Mouse (Mus musculus): ENCODE measurements around the gene Rnf220. TPM values are rescaled to one million over a fixed set of nuclear protein-coding genes. Genes with fewer than 3 reads are reported as not detected.
A peak's percentile ranks its signal among the peaks of the same experiment; 100 is the strongest.

The Rnf220 gene
- polyA plus RNA-seq, 1 experiment: 95.4 TPM

DNA sequence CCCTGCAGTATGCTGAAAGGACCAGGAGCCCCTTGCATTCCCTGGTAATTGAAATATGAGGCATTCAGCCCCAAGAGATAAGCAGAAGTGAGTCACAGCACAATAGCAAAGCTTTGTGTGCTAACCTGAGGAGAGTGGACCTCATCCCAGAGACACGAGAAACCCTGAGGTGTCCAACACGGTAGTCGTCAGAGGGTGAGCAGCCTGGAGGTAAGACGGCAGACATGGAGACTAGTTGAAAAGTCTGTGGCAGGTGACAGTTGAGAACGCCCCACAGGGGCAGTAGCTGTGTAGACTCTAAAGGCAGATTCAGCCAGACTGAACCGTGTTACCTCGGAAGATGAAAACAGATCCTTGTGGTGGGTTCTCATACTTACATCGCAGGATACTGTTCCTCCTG lies 2.2 kb upstream of the Rnf220 start:
- no peaks in the 10 kb centered on the region for H3K36me3 ChIP-seq (ENCODE audit: control insufficient read depth, insufficient read depth, low read length)
- H3K27me3 ChIP-seq (ENCODE audit: control insufficient read depth, insufficient read depth, low read length): peaks cover 24% of the 10 kb centered on the region
- no peak for DNase-seq (ENCODE audit: low read depth in 1 of 2, low spot score in 2 of 2)
- H3K4me1 ChIP-seq (ENCODE audit: control insufficient read depth, insufficient read depth, insufficient read length): peaks cover 17% of the 10 kb centered on the region
- no peak overlapping the region for H3K4me3 ChIP-seq (ENCODE audit: extremely low read depth, insufficient read depth, insufficient read length)
- H3K27ac ChIP-seq (ENCODE audit: insufficient read depth, low read length): no peak overlapping the region
- 91% methylated on average over 8 of the region's 8 CpGs for WGBS
- no peak for TF ChIP-seq POLR2A (IDR thresholded peaks at IDR 0.05; ENCODE audit: low read depth, low read length)
- TF ChIP-seq CTCF (IDR thresholded peaks at IDR 0.05; ENCODE audit: extremely low read depth, insufficient read depth, insufficient read length, insufficient replicate concordance): no peak

DNA sequence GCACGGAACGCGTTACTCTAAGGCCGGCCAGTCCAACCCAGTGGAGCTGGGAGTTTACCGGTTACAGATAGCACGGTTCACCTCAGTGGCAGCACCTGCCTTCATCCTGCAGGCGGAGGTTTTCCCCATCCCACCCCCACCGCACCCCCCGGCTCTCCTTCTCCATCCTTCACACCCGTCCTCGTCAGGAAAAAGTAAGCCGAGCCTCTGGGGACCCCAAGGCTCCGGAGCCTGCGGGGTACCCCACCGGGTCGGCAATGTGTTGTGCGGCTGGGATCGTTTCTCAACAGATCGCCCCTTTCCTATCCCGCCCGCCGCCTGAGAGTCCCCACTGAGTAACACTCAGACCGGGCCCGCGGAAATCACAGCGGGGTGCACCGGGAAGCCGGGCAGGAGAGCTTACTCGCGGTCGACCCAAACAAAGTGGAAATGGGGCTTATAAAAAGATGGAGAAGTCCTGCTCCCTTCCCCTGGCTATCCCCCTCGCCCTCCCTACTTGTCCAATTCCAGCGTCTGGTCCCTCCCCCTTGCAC lies 917 bp downstream of the Rnf220 start:
- peaks cover 17% of the 10 kb centered on the region for H3K4me1 ChIP-seq (ENCODE audit: control insufficient read depth, insufficient read depth, insufficient read length)
- no peaks in the 10 kb centered on the region for H3K36me3 ChIP-seq (ENCODE audit: control insufficient read depth, insufficient read depth, low read length)
- peaks cover 34% of the 10 kb centered on the region for H3K27me3 ChIP-seq (ENCODE audit: control insufficient read depth, insufficient read depth, low read length)
- no peak overlapping the region for H3K27ac ChIP-seq (ENCODE audit: insufficient read depth, low read length)
- TF ChIP-seq CTCF (IDR thresholded peaks at IDR 0.05; ENCODE audit: extremely low read depth, insufficient read depth, insufficient read length, insufficient replicate concordance): no peak
- no peak for TF ChIP-seq POLR2A (IDR thresholded peaks at IDR 0.05; ENCODE audit: low read depth, low read length)
- H3K4me3 ChIP-seq (ENCODE audit: extremely low read depth, insufficient read depth, insufficient read length): peak overlapping the region; percentile 28; the same call in 1 of the 2 replicates
- under 1% methylated on average over 33 of the region's 33 CpGs for WGBS
- no peak for DNase-seq (ENCODE audit: low read depth in 1 of 2, low spot score in 2 of 2)

DNA sequence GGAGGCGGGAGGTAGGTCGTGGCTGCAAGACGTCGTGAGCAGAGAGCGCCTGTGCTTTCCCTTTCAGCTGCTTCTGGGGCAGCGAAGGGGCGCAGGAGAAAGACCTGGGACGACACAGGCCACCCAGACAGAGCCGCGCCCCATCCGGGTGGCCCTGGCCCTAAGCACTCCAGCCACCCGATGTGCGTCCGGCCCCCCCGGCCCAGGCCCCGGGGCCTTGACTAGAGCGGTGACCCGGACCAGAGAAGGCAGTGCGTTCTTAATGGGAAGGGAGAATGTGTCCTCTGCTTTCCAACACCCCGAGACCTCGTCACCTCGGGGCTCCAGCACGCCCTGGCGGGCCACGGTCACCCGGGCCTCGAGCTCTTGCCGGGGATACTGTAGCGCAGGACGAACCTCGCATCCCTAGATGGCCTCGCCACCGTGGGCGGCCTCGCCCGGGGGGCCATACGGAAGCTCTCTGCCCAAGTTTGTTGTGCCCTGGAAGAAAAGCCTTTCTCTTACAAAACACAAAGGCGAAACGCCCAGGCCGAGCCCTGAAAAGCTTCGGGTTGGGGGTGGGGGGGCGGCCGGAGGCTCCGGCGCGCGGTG lies 1.8 kb downstream of the Rnf220 start:
- WGBS: 1% methylated on average over 47 of the region's 47 CpGs
- TF ChIP-seq CTCF (IDR thresholded peaks at IDR 0.05; ENCODE audit: extremely low read depth, insufficient read depth, insufficient read length, insufficient replicate concordance): no peak
- no peak for TF ChIP-seq POLR2A (IDR thresholded peaks at IDR 0.05; ENCODE audit: low read depth, low read length)
- DNase-seq (ENCODE audit: low read depth in 1 of 2, low spot score in 2 of 2): no peak
- Histone ChIP-seq H3K36me3 (ENCODE audit: control insufficient read depth, insufficient read depth, low read length) (no peaks in the 10 kb centered on the region), H3K27ac (ENCODE audit: insufficient read depth, low read length) (no peak overlapping the region), H3K4me3 (ENCODE audit: extremely low read depth, insufficient read depth, insufficient read length) (peak overlapping the region; percentile 48; the same call in 1 of the 2 replicates), H3K4me1 (ENCODE audit: control insufficient read depth, insufficient read depth, insufficient read length) (peaks cover 17% of the 10 kb centered on the region), H3K27me3 (ENCODE audit: control insufficient read depth, insufficient read depth, low read length) (peaks cover 34% of the 10 kb centered on the region)

DNA sequence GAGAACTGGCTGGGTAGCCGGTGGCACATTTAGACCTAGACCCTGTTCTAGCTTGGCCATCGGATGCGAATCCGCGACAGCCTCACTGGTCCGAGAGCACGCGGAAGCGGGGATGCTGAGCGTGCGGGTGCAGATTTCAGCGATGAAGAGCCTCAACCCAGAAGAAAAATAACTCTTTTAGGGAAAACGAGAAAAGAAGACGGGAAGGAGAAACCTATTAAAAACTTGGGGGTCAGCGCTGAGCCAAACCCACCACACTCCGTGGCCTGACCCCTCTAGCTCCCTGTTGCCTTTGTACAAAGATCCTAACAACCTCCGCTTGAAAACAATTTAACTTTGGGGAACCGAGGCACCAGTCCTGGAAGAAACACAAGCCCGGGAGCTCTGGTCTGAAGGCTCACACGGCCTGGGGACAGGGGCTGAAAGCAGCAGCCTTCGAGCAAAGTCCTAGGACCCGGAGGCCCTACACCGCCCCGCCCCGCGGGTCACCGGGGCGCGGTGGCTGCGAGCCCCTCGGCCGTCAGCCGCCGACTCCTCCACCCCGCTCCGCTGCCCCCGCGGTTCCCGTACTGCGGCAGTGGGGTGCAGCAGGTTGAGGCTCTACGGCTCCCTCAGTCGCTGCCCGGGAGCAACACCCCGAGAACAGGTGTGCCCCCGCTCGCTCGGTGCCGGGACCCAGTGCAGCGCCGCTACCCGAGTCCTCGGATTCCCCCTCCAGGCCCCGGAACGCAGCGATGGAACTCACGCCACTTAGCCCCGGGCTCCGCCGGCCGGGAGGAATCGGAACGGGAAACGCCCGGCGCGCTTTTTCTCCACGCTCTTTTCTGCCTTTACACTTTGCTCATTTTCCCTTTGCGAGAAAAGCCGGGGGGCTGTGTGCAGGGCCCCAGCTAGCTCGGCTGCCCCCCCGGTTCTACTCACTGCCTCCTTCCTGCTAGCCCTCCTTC lies 2.7 kb downstream of the Rnf220 start:
- no peak for DNase-seq (ENCODE audit: low read depth in 1 of 2, low spot score in 2 of 2)
- no peak for TF ChIP-seq CTCF (IDR thresholded peaks at IDR 0.05; ENCODE audit: extremely low read depth, insufficient read depth, insufficient read length, insufficient replicate concordance)
- no peak for TF ChIP-seq POLR2A (IDR thresholded peaks at IDR 0.05; ENCODE audit: low read depth, low read length)
- Histone ChIP-seq H3K27me3 (ENCODE audit: control insufficient read depth, insufficient read depth, low read length) (peaks cover 36% of the 10 kb centered on the region), H3K36me3 (ENCODE audit: control insufficient read depth, insufficient read depth, low read length) (no peaks in the 10 kb centered on the region), H3K27ac (ENCODE audit: insufficient read depth, low read length) (no peak overlapping the region), H3K4me1 (ENCODE audit: control insufficient read depth, insufficient read depth, insufficient read length) (peaks cover 17% of the 10 kb centered on the region), H3K4me3 (ENCODE audit: extremely low read depth, insufficient read depth, insufficient read length) (peak overlapping the region; percentile 48; the same call in 1 of the 2 replicates)
- under 1% methylated on average over 67 of the region's 71 CpGs for WGBS

GRCm38 (mm10) chr4:117493161-117493568 lies 3.7 kb downstream of the Rnf220 start:
- 2% methylated on average over 17 of the region's 17 CpGs for WGBS
- peaks cover 17% of the 10 kb centered on the region for H3K4me1 ChIP-seq (ENCODE audit: control insufficient read depth, insufficient read depth, insufficient read length)
- H3K36me3 ChIP-seq (ENCODE audit: control insufficient read depth, insufficient read depth, low read length): no peaks in the 10 kb centered on the region
- TF ChIP-seq CTCF (IDR thresholded peaks at IDR 0.05; ENCODE audit: extremely low read depth, insufficient read depth, insufficient read length, insufficient replicate concordance) (no peak), POLR2A (IDR thresholded peaks at IDR 0.05; ENCODE audit: low read depth, low read length) (no peak)
- DNase-seq (ENCODE audit: low read depth in 1 of 2, low spot score in 2 of 2): no peak
- H3K27ac ChIP-seq (ENCODE audit: insufficient read depth, low read length): no peak overlapping the region
- peak overlapping the region; percentile 44 for H3K4me3 ChIP-seq (ENCODE audit: extremely low read depth, insufficient read depth, insufficient read length)
- H3K27me3 ChIP-seq (ENCODE audit: control insufficient read depth, insufficient read depth, low read length): peaks cover 36% of the 10 kb centered on the region

- Histone ChIP-seq H3K36me3 (ENCODE audit: control insufficient read depth, insufficient read depth, low read length) (no peaks in the 10 kb centered on the region), H3K4me1 (ENCODE audit: control insufficient read depth, insufficient read depth, insufficient read length) (peaks cover 17% of the 10 kb centered on the region), H3K27ac (ENCODE audit: insufficient read depth, low read length) (no peak overlapping the region), H3K4me3 (ENCODE audit: extremely low read depth, insufficient read depth, insufficient read length) (no peak overlapping the region), H3K27me3 (ENCODE audit: control insufficient read depth, insufficient read depth, low read length) (peaks cover 36% of the 10 kb centered on the region)
- no peak for DNase-seq (ENCODE audit: low read depth in 1 of 2, low spot score in 2 of 2)
- 15% methylated on average over 6 of the region's 6 CpGs for WGBS
- TF ChIP-seq POLR2A (IDR thresholded peaks at IDR 0.05; ENCODE audit: low read depth, low read length): no peak
- TF ChIP-seq CTCF (IDR thresholded peaks at IDR 0.05; ENCODE audit: extremely low read depth, insufficient read depth, insufficient read length, insufficient replicate concordance): no peak
Observed at GRCm38 (mm10) chr4:117491840-117492239, 5.0 kb downstream of the Rnf220 start.
